Mouse (Mus musculus): ENCODE measurements around the gene Anp32a. TPM values are rescaled to one million over a fixed set of nuclear protein-coding genes. Genes with fewer than 3 reads are reported as not detected.
A peak's percentile ranks its signal among the peaks of the same experiment; 100 is the strongest.

Anp32a gene
- total RNA-seq, 2 experiments from 2014 or later, result 231 to 251 TPM

DNA sequence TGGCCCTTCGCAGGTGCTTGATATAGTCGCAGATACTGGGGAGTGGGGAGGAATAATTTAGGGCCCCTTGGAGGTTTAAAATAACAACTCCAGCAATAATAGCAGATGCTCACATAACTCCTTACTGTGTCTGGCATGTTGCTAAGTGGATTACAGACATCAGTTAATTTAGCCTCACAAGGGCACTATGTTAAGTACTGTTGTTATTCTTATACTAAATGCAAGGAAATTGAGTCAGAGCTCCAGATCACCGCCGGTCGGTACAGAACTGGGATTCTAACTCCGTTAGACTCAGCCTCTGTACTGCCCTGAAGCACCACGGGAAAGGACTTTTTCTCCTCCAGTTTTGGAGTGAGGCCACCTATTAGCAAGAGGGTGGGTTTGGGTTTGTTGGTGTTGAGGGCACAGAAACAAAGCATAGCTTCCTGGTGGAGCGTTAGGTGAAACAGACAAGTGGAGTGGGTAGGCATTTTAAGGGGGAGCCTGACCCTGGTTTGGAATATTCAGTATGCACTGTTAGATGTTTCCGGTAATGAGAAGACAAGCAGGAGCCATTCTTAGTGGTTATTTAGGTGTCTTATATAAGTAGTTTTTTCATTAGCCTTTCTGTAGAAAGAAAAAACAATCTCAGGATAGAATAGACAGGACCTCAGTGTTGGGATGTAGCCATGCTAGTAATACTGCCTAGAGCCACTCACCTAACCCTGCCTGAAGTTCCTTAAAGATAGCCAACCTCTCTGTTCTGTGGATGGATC is 4.7 kb downstream of the Anp32a start:
- intact Hi-C loops (cut with DNase I), result no loop called here

DNA sequence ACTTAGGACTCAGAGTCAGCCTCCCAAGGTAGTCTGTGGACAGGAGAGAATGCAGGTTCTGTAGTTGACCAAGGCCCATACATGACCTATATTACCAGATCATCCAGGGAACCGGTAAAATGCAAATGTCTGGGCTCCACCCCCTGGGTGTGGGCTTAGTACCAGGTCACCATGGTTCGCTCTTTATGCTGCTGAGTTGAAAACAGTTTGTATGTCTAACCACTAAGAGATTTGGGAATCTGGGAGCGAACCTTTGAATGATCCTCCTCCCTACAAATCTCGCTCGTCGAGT is 5.2 kb downstream of the Anp32a start:
- intact Hi-C loops (cut with DNase I), result no loop called here

More for the DNA sequence above, 4.7 kb downstream of the Anp32a start:
- DNase-seq, result no peak

DNA sequence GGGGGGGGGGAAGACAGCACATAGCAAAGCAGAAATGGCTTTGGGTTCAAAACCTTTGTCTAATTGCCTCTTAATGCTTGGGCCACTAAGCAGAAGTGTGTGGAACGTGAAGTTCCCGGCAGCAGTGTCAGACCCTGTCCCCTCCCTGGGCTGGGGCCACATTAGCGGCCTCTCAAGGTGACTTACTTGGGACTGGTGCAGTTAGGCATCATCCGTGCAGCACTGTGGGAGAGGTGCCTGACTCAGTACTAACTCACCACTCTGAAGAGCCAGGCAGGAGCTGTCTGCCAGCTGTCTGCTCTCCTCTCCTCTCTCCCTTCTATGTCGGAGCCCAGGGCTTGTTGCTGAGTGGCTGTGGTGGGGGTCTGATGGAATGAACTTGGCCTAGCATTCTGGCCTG is 6.1 kb downstream of the Anp32a start:
- intact Hi-C loops (cut with DNase I), result no loop called here
- no peak for DNase-seq

More for the DNA sequence above, 5.2 kb downstream of the Anp32a start:
- DNase-seq, result no peak

DNA sequence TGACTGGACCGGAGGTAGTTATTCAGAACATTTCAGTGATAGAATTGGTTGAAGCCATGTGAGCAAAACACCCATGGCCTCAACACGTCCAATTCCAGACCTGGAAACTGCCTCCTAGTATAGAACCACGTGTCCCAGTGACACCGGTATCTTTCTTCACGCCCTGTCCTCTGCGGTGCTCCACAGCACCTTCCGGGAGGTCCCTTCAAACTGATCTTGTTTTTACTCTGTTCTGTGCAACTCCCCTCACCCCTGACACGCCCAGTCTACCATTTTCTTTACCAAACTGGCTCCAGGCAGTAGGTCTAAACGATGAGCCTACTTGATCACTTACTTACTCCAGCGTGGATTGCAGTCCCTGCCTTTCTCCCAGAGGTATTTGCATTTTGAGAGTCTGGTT is 7.0 kb downstream of the Anp32a start:
- intact Hi-C loops (cut with DNase I), result no loop called here
- DNase-seq, result no peak

DNA sequence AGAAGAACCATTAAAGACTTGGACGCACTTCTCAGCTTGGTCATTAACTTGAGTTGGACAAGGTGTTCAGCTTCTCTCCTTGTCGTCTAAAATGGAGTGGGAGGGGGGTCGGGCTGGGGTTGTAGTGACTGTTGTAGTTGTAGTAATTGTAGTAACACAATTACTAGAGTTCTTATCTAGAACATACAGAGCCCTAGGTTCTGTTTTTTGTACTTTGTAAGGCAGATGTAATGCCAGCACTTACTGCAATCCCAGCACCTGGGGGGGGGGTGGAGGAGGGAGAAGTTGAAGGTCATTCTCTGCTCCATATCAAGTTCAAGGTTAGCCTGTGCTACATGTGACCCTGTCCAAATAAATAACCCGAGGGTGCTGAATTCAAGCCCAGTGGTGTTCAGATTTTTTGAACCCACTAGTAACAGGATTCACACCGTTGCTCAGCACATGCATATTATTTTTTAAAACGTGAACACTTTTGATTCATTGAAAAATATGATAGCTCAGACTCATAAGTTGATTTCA is 7.4 kb downstream of the Anp32a start:
- DNase-seq, result no peak
- intact Hi-C loops (cut with DNase I), result no loop called here

DNA sequence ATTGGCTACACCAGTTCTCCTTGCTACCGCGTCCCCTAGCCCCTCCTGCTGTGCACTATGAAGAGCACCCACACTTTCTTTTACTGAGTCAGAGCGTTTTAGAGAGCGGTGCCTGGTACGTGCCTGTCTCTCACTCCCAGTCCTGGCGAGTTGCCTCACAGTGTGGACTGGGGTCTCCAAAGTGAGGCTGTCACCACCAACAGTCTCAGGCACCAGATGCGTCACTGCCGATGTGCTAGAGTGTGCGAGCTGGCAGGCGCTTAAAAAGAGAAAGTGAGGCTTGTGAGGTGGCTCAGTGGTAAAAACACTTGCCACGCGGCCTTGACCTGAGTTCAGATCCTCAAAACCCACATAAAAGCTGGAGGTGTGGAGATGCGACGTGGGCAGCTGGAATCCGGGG is 8.2 kb downstream of the Anp32a start:
- intact Hi-C loops (cut with DNase I), result no loop called here
- no peak for DNase-seq

DNA sequence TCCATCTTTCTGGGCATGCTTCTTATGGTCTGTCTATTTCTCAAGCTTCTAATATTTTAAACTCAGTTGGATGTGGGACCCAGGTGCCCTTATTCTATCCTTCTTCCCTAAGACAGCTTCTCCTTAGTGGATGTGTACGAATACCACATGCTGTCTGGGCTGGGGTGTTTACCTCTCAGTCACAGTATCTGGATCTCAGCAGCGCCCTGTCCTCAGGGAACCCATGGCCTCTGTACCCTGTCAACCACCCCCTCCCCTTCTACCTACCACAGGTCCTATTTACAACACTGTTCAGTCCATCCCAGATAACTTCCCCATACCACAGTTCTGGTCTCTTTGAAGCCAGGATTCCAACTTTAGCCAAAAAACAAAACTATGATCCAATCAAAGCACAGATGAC is 9.6 kb downstream of the Anp32a start:
- DNase-seq, result no peak
- intact Hi-C loops (cut with DNase I), result no loop called here

DNA sequence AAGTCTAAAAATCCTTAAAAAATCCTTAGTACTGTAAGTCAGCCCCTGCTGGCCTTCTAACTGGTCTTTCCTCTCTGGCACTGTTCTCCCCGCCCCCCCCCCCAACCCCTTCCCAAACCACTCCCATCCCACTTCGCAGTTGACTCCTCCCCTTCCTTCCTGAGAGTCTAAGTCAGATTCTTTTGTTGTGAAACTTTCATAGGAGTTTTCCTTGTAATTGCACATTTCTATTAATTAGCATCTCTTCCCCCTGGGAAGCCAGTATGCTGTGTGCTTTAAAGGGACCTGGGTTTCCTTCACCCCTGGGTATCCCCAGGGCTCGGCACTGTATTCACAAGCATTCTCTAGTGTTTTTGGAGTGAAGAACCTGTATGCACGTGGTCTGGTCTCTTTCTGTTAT is 10.1 kb downstream of the Anp32a start:
- DNase-seq, result no peak
- intact Hi-C loops (cut with DNase I), result no loop called here

DNA sequence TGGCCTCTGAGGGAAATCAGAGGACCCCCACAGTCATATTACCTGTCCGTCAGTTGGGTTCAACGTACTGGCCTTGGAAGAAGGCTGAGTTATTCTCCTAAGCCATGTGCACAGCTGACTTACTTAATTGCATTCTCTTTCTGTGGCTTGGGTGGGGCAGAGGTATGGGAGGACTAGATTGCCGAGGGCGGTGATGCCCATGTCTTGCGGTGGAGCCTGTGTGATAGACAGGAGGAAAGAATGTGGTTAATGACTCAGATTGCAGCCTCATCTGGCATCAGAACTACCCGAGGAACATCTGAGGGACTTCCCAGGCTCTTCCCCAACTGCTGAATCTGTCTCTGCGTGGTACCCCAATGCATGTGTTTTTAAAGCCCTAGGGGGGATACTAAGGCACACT is 12.7 kb downstream of the Anp32a start:
- intact Hi-C loops (cut with DNase I), result no loop called here

GRCm38 (mm10) chr9:62354838-62355719 is 14.0 kb downstream of the Anp32a start:
- intact Hi-C loops (cut with DNase I), result no loop called here
- no peak for DNase-seq

More for the DNA sequence above, 12.7 kb downstream of the Anp32a start:
- DNase-seq, result no peak

- DNase-seq, result no peak
- intact Hi-C loops (cut with DNase I), result no loop called here
Measured at GRCm38 (mm10) chr9:62355763-62356162, 14.7 kb downstream of the Anp32a start.

GRCm38 (mm10) chr9:62357593-62357992 is 16.5 kb downstream of the Anp32a start:
- intact Hi-C loops (cut with DNase I), result no loop called here

GRCm38 (mm10) chr9:62358851-62359250 is 17.8 kb downstream of the Anp32a start:
- intact Hi-C loops (cut with DNase I), result no loop called here
- no peak for DNase-seq

More at GRCm38 (mm10) chr9:62357593-62357992, 16.5 kb downstream of the Anp32a start:
- no peak for DNase-seq

DNA sequence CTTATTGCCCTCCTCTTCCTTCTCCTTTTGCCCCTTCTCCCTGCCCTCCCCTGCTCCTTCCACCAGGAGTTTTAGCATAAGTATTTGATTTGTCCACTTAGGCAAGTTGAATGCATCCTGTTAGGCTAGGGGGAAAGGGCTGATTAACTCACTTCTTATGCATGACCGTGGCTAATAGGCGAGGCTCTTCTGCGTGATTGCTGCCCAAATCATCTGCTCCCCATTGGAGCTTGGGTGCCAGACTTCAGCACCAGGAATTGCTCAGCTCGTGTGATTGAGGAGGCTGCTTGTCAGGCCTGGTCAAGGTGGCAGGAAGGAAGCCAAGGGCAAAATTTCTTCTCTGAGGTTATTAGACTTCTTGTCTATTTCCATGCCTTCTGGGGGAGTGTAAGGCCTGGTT is 19.8 kb downstream of the Anp32a start:
- DNase-seq, result no peak
- intact Hi-C loops (cut with DNase I), result no loop called here

- intact Hi-C loops (cut with DNase I), result no loop called here
- DNase-seq, result no peak
Measured at GRCm38 (mm10) chr9:62362835-62363385, 21.8 kb downstream of the Anp32a start.

- intact Hi-C loops (cut with DNase I), result no loop called here
- DNase-seq, result peak; percentile 94
Measured at GRCm38 (mm10) chr9:62363619-62364018, 22.5 kb downstream of the Anp32a start.

- DNase-seq, result no peak
- intact Hi-C loops (cut with DNase I), result no loop called here
Measured at GRCm38 (mm10) chr9:62364216-62364615, 23.1 kb downstream of the Anp32a start.

GRCm38 (mm10) chr9:62364831-62365230 is 23.7 kb downstream of the Anp32a start:
- no peak for DNase-seq
- intact Hi-C loops (cut with DNase I), result no loop called here

DNA sequence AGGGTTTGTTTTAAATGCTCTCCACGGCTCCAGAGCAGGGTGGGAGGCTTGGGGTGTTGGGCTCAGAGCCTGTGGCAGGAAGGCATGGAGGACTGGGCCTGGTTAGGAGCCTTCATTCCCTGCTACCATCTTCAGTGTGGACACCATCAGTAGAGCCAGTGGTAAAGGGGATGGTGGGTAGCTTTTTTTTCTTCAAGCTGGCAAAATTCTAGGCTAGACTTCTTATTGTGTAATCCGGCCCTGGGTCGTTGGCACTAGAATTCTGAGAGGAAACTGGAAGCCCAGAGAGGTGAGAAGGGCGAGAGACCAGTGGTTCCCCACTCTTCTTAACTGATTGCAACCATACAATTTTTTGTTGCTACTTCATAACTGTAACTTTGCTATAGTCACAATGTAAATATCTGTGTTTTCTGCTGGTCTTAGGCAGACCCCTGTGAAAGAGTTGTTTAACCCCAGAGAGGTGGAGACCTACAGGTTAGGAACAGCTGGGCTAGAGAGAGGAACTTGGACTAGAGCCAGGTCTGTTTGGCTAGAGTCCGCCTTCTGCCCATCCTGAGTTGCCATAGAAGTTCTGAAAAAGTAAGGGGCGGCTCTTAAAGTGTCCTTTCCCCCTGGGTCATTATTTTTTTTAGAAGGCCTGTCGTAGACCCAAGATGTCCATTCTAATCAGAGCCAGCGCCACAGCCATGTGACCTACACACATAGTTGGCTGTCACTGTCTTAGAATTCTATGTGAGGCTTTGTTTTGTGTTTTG is 24.4 kb downstream of the Anp32a start:
- DNase-seq, result no peak
- intact Hi-C loops (cut with DNase I), result no loop called here

DNA sequence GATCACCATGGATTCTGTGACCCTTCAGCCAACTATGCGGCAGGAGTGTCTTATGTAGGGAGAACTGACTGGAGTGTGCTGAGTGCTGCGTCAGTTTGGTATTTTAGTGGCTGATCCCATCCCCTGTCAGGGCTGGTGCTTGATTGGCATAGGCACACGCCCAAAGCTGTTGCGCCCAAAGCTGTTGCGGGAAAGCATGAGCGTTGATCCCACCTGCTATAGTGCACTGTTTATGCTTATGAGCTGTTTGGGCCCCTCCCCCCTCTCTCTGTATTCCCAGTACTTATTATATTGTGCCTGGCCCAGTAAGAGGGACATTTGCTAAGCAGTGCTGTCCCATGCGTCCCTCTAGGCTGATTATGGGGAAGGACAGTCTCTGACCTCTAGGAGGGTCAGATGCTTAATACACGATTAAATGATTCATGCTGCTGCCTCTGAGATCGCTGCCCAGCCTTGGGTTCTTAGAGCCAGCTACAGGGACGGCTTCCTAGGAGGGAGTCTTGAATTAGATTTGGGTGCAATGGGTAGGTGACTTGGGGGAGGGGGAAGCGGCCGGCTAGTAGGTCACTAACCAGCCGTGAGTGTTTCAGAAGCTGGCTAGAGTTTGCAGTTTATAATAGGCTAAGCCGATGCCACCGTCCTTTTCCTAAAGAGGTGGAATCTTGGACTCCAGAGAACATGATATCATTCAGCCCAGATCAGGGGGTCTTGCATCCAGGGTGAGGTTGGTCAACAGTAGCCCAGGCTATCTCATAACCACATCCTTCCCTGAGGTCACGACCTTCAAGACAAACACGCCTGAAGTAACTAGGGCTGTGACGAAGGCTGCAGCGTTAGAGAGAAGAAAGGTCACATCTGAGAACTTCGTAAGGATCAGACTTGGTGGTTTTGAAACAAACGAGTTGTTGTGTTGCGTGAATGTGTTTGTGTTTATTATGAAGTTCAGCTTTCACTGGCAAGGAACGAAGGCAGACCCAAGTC is 25.7 kb downstream of the Anp32a start:
- no peak for DNase-seq
- intact Hi-C loops (cut with DNase I), result no loop called here
